Mouse (Mus musculus): Measurements from ENCODE around the gene Crebrf. TPM values are rescaled to one million over a fixed set of nuclear protein-coding genes. Genes with fewer than 3 reads are reported as not detected.

Gene Crebrf
- total and polyA plus RNA-seq, 3 experiments: 1.3 to 3.8 TPM; not detected in 1

GRCm38 (mm10) chr17:26767100-26767753, 51.8 kb downstream of the Crebrf start (continued):
- TF ChIP-seq SIN3A (IDR thresholded peaks at IDR 0.05; ENCODE audit: low read length) (peak; percentile 80), KAT2A (conservative IDR thresholded peaks at IDR 0.05; ENCODE audit: low read depth, low read length) (no peak), ZKSCAN1 (IDR thresholded peaks at IDR 0.05; ENCODE audit: low read depth, low read length) (no peak), RAD21 (IDR thresholded peaks at IDR 0.05; ENCODE audit: low read depth, low read length) (no peak), SMC3 (IDR thresholded peaks at IDR 0.05; ENCODE audit: low read depth, low read length) (no peak), MAZ (IDR thresholded peaks at IDR 0.05; ENCODE audit: low read depth, low read length) (no peak), TBP (IDR thresholded peaks at IDR 0.05; ENCODE audit: low read depth, low read length) (no peak), ELF1 (IDR thresholded peaks at IDR 0.05; ENCODE audit: low read depth, low read length) (no peak), USF1 (IDR thresholded peaks at IDR 0.05; ENCODE audit: low read depth, low read length) (peak; percentile 78), CTCF (IDR thresholded peaks at IDR 0.05 in 2 of 3, conservative IDR thresholded peaks at IDR 0.05 in 1 of 3; ENCODE audit: control insufficient read depth in 1 of 3, insufficient read depth in 1 of 3, low read depth in 2 of 3, low read length in 3 of 3, poor library complexity in 1 of 3, severe bottlenecking in 1 of 3) (no peak), MYB (IDR thresholded peaks at IDR 0.05; ENCODE audit: low read depth, low read length) (peak; percentile 94), TAL1 (IDR thresholded peaks at IDR 0.05; ENCODE audit: low read length) (peak; percentile 92), CHD2 (IDR thresholded peaks at IDR 0.05; ENCODE audit: low read length) (no peak), NRF1 (IDR thresholded peaks at IDR 0.05; ENCODE audit: insufficient read depth, low read depth, low read length, poor library complexity, severe bottlenecking) (no peak), BHLHE40 (IDR thresholded peaks at IDR 0.05; ENCODE audit: borderline replicate concordance, low read depth, low read length) (0 out of 2 replicates have a peak, but pooled peaks have one; percentile 10), HCFC1 (IDR thresholded peaks at IDR 0.05; ENCODE audit: low read depth, low read length) (no peak; the same call in 1 of the 2 replicates)

- H3K9me3 ChIP-seq (replicated peaks; ENCODE audit: insufficient read depth, low read length): no peaks in the 10 kb centered on the region
- no peak overlapping the region for H3K4me3 ChIP-seq (ENCODE audit: control insufficient read depth in 1 of 2, insufficient read depth in 1 of 2, low read depth in 2 of 2, low read length in 2 of 2)
- H3K27ac ChIP-seq (ENCODE audit: control insufficient read depth, low read depth, low read length): peak overlapping the region; percentile 94
- DNase-seq (ENCODE audit: low read depth, low spot score): peak; percentile 45
- no peaks in the 10 kb centered on the region for H3K79me2 ChIP-seq (ENCODE audit: control insufficient read depth, insufficient read depth, low read length, poor library complexity)
- H3K9ac ChIP-seq (ENCODE audit: control insufficient read depth, low read depth, low read length, poor library complexity, severe bottlenecking): peak overlapping the region; percentile 25; the same call in 1 of the 2 replicates
- H3K27me3 ChIP-seq (ENCODE audit: control insufficient read depth in 1 of 2, insufficient read depth in 2 of 2, low read length in 2 of 2): no peaks in the 10 kb centered on the region
- no peak for TF ChIP-seq RCOR1 (IDR thresholded peaks at IDR 0.05; ENCODE audit: low read depth, low read length)
- TF ChIP-seq TBP (IDR thresholded peaks at IDR 0.05; ENCODE audit: low read depth, low read length): no peak
- TF ChIP-seq MYC (IDR thresholded peaks at IDR 0.05; ENCODE audit: low read depth, low read length): no peak
- TF ChIP-seq GABPA (IDR thresholded peaks at IDR 0.05; ENCODE audit: low read depth, low read length): no peak
- TF ChIP-seq MXI1 (IDR thresholded peaks at IDR 0.05; ENCODE audit: low read depth, low read length): peak; percentile 23; the same call in 1 of the 2 replicates
- no peak for TF ChIP-seq ETS1 (IDR thresholded peaks at IDR 0.05; ENCODE audit: low read depth, low read length)
- TF ChIP-seq CHD1 (IDR thresholded peaks at IDR 0.05; ENCODE audit: low read depth, low read length): peak; percentile 79; the same call in 1 of the 2 replicates
- TF ChIP-seq HCFC1 (IDR thresholded peaks at IDR 0.05; ENCODE audit: low read depth, low read length): no peak
- TF ChIP-seq ZMIZ1 (IDR thresholded peaks at IDR 0.05; ENCODE audit: low read depth, low read length): no peak
- TF ChIP-seq POLR2AphosphoS2 (IDR thresholded peaks at IDR 0.05; ENCODE audit: low read length): no peak
- no peak for TF ChIP-seq USF2 (IDR thresholded peaks at IDR 0.05; ENCODE audit: borderline replicate concordance in 1 of 2, insufficient read depth in 1 of 2, low read depth in 1 of 2, low read length in 2 of 2)
- no peak for TF ChIP-seq ZC3H11A (IDR thresholded peaks at IDR 0.05; ENCODE audit: low read depth, low read length)
- no peak for TF ChIP-seq MAX (IDR thresholded peaks at IDR 0.05; ENCODE audit: low read length)
- peaks cover 28 to 30% of the 10 kb centered on the region in 2 experiments for H3K4me1 ChIP-seq (ENCODE audit: control insufficient read depth in 1 of 2, insufficient read depth in 2 of 2, low read length in 2 of 2)
- peaks cover 0 to 38% of the 10 kb centered on the region in 2 experiments; a peak in 2 of 4 replicates for H3K36me3 ChIP-seq (ENCODE audit: control insufficient read depth in 1 of 2, insufficient read depth in 2 of 2, low read length in 2 of 2)
These were observed 52.3 kb downstream of the Crebrf start for GRCm38 (mm10) chr17:26767754-26768124.

Measured in MEL (cell line).